Mouse (Mus musculus) limb, embryonic 14.5 days (tissue): Measurements from ENCODE around the gene Mks1. TPM values are rescaled to one million over a fixed set of nuclear protein-coding genes. Genes with fewer than 3 reads are reported as not detected.
"Not testable (repeated sequence)": the region's sequence is repeated elsewhere in the genome, so short reads cannot be mapped to it uniquely, and the experiment has no call there.

Experiments used
- ATAC-seq: fragments of 200-750 bp; cut with Nextera tagmentation; 2 replicates; pipeline ENCODE4 v1.8.0; 2017; ENCODE audit warnings: low read depth, moderate number of reproducible peaks, moderate TSS enrichment; ENCODE audit not compliant: low FRiP score
- DNase-seq: peaks from one replicate; pipeline ENCODE4 v3.0.0-alpha.2; 2015; ENCODE audit warnings: low spot score
- H3K27ac ChIP-seq: fragments of 300-500 bp; sonication (generic); replicated peaks from 2 replicates; pipeline ENCODE4 v1.5.1; 2014; ENCODE audit warnings: low read depth, mild to moderate bottlenecking, low read length, moderate library complexity, mixed read lengths
- H3K27me3 ChIP-seq: fragments of 300-500 bp; sonication (generic); 2 replicates; pipeline ENCODE4 v1.6.1; 2014; ENCODE audit warnings: low read length, mixed read lengths; ENCODE audit not compliant: control insufficient read depth, insufficient read depth
- H3K36me3 ChIP-seq: fragments of 300-500 bp; sonication (generic); 2 replicates; pipeline ENCODE4 v1.6.1; 2014; ENCODE audit warnings: mild to moderate bottlenecking, low read length, moderate library complexity, mixed read lengths; ENCODE audit not compliant: control insufficient read depth, insufficient read depth
- H3K4me1 ChIP-seq: fragments of 300-500 bp; sonication (generic); 2 replicates; pipeline ENCODE4 v1.6.1; 2014; ENCODE audit warnings: antibody characterized with exemption, low read length, mixed read lengths; ENCODE audit not compliant: control insufficient read depth, insufficient read depth
- H3K4me2 ChIP-seq: fragments of 300-500 bp; sonication (generic); replicated peaks from 2 replicates; pipeline ENCODE4 v1.6.1; 2014; ENCODE audit warnings: low read depth, mild to moderate bottlenecking, low read length, moderate library complexity; ENCODE audit not compliant: severe bottlenecking
- H3K4me3 ChIP-seq: fragments of 300-500 bp; sonication (generic); replicated peaks from 2 replicates; pipeline ENCODE4 v1.5.1; 2014; ENCODE audit warnings: low read length
- H3K9ac ChIP-seq: fragments of 300-500 bp; sonication (generic); 2 replicates; pipeline ENCODE4 v1.6.1; 2014; ENCODE audit warnings: mild to moderate bottlenecking, low read depth, low read length, moderate library complexity; ENCODE audit not compliant: severe bottlenecking
- H3K9me3 ChIP-seq: fragments of 300-500 bp; sonication (generic); 2 replicates; pipeline ENCODE4 v1.6.1; 2016; ENCODE audit warnings: low read length; ENCODE audit not compliant: control insufficient read depth
- POLR2A ChIP-seq: fragments of 200-500 bp; IDR thresholded peaks from 2 replicates; pipeline ENCODE4 v1.8.0; 2012; ENCODE audit warnings: inconsistent platforms, mild to moderate bottlenecking, moderate library complexity, borderline replicate concordance; ENCODE audit not compliant: insufficient read depth, insufficient read length; ENCODE audit errors: extremely low read depth
- WGBS: fragments of 180-500 bp; shearing (Covaris S2); extraction: QIAGEN DNeasy Blood & Tissue Kit; methylation state at CpG from one replicate; pipeline ENCODE4 v1.1.7; 2014; 5-methylcytosine and 5-hydroxymethylcytosine counted together
- polyA plus RNA-seq, 2 experiments: library from polyadenylated mRNA; depleted of rRNA in 1 of 2; stranded (reverse) in 1 of 2; unstranded in 1 of 2; fragments of >200 nt; fragmentation: Nextera tagmentation in 1 of 2; extraction: Ambion mirVana in 1 of 2; gene quantifications; 2 replicates each; pipeline versions ENCODE4 v1.2.1 to v1.2.3; 2012 to 2014

Gene Mks1
- polyA plus RNA-seq, 2 experiments: 12.8 to 31.0 TPM

- DNase-seq: no peak
- Histone ChIP-seq H3K27ac (no peak overlapping the region), H3K4me2 (no peak overlapping the region), H3K9ac (no peak overlapping the region), H3K27me3 (no peaks in the 10 kb centered on the region), H3K4me3 (no peak overlapping the region), H3K36me3 (peaks cover 29% of the 10 kb centered on the region), H3K4me1 (peaks cover 7% of the 10 kb centered on the region), H3K9me3 (no peaks in the 10 kb centered on the region)
- no peak for ATAC-seq
- WGBS: 91% methylated on average over 7 of the region's 7 CpGs
- no peak for TF ChIP-seq POLR2A
Observed at GRCm38 (mm10) chr11:87854550-87854949, 1.5 kb downstream of the Mks1 start.

- 90% methylated on average over 11 of the region's 11 CpGs for WGBS
Observed at GRCm38 (mm10) chr11:87859273-87859672, 6.3 kb downstream of the Mks1 start.

GRCm38 (mm10) chr11:87860426-87860825 lies 7.4 kb downstream of the Mks1 start:
- H3K9me3 ChIP-seq: no peaks in the 10 kb centered on the region
- no peak overlapping the region for H3K4me2 ChIP-seq
- no peak overlapping the region for H3K27ac ChIP-seq
- H3K36me3 ChIP-seq: peaks cover 55% of the 10 kb centered on the region
- H3K4me1 ChIP-seq: no peaks in the 10 kb centered on the region
- no peak for DNase-seq
- H3K9ac ChIP-seq: no peak overlapping the region
- no peak for ATAC-seq
- H3K27me3 ChIP-seq: no peaks in the 10 kb centered on the region
- TF ChIP-seq POLR2A: no peak
- no peak overlapping the region for H3K4me3 ChIP-seq
- 86% methylated on average over 9 of the region's 9 CpGs for WGBS

More at GRCm38 (mm10) chr11:87859273-87859672, 6.3 kb downstream of the Mks1 start:
- Histone ChIP-seq H3K27ac (no peak overlapping the region), H3K9ac (no peak overlapping the region), H3K4me2 (no peak overlapping the region), H3K4me3 (no peak overlapping the region), H3K9me3 (no peaks in the 10 kb centered on the region), H3K27me3 (no peaks in the 10 kb centered on the region), H3K36me3 (peaks cover 55% of the 10 kb centered on the region), H3K4me1 (no peaks in the 10 kb centered on the region)
- no peak for ATAC-seq
- TF ChIP-seq POLR2A: no peak
- DNase-seq: no peak

GRCm38 (mm10) chr11:87862805-87863204 lies 9.8 kb downstream of the Mks1 start:
- Histone ChIP-seq H3K27ac (no peak overlapping the region), H3K36me3 (peaks cover 41% of the 10 kb centered on the region), H3K4me2 (no peak overlapping the region), H3K4me3 (no peak overlapping the region), H3K9ac (no peak overlapping the region), H3K4me1 (no peaks in the 10 kb centered on the region), H3K9me3 (no peaks in the 10 kb centered on the region), H3K27me3 (no peaks in the 10 kb centered on the region)
- no peak for DNase-seq
- ATAC-seq: no peak
- TF ChIP-seq POLR2A: no peak
- 91% methylated on average over 13 of the region's 13 CpGs for WGBS

- not testable (repeated sequence) for H3K36me3 ChIP-seq, H3K27ac ChIP-seq, H3K4me1 ChIP-seq, H3K9me3 ChIP-seq, ATAC-seq, H3K4me2 ChIP-seq, H3K9ac ChIP-seq, H3K4me3 ChIP-seq, DNase-seq, H3K27me3 ChIP-seq
- WGBS: 88% methylated on average over 1 of the region's 2 CpGs
Observed at GRCm38 (mm10) chr11:87866891-87867290, 13.9 kb downstream of the Mks1 start.

- 80% methylated on average over 2 of the region's 2 CpGs for WGBS
- Histone ChIP-seq H3K27ac (no peak overlapping the region), H3K36me3 (no peaks in the 10 kb centered on the region), H3K4me3 (no peak overlapping the region), H3K4me1 (peaks cover 7% of the 10 kb centered on the region; the same call in 1 of the 2 replicates), H3K9me3 (no peaks in the 10 kb centered on the region), H3K9ac (no peak overlapping the region), H3K4me2 (no peak overlapping the region), H3K27me3 (no peaks in the 10 kb centered on the region)
- no peak for TF ChIP-seq POLR2A
- no peak for ATAC-seq
- DNase-seq: no peak
Observed at GRCm38 (mm10) chr11:87870096-87870495, 17.1 kb downstream of the Mks1 start.
